Mouse (Mus musculus) lung, embryonic 15.5 days (tissue): ENCODE results near the gene Plekhh2. TPM values are rescaled to one million over a fixed set of nuclear protein-coding genes. Genes with fewer than 3 reads are reported as not detected.

Experiments
- polyA plus RNA-seq: library from polyadenylated mRNA; unstranded; fragments of >200 nt; fragmentation: Nextera tagmentation; extraction: Ambion mirVana; gene quantifications from 2 replicates; pipeline ENCODE4 v1.2.1, GENCODE M21; 2015

The Plekhh2 gene
- polyA plus RNA-seq, 1 experiment from 2014 or later: 8.8 TPM

Other genes with a start within 250 kb of the Plekhh2 start
- gene Thada, start 45.7 kb upstream of the Plekhh2 start, polyA plus RNA-seq: 8.3 and 10.0 TPM in 2 replicates
- gene Dync2li1, start 114.6 kb downstream of the Plekhh2 start, polyA plus RNA-seq: 38.9 and 39.4 TPM in 2 replicates
- gene Abcg8, start 164.4 kb downstream of the Plekhh2 start, polyA plus RNA-seq: 0.06 TPM in 1 of 2 replicates, not detected in the other
- gene Abcg5, start 171.1 kb downstream of the Plekhh2 start, polyA plus RNA-seq: 0.46 and 0.68 TPM in 2 replicates